Mouse (Mus musculus) lung, adult 2 months (tissue): ENCODE results near the gene Lyplal1.

Experiments
- CTCF ChIP-seq: fragments of 200-500 bp; IDR thresholded peaks from 2 replicates; pipeline ENCODE4 v1.5.1; 2011; ENCODE audit warnings: mild to moderate bottlenecking, low read length, control low read depth; ENCODE audit not compliant: insufficient read depth
- POLR2A ChIP-seq: fragments of 200-500 bp; IDR thresholded peaks from 2 replicates; pipeline ENCODE4 v1.6.1; 2011; ENCODE audit warnings: low read depth, mild to moderate bottlenecking, control low read depth, low read length, borderline replicate concordance; ENCODE audit errors: extremely low read depth

DNA sequence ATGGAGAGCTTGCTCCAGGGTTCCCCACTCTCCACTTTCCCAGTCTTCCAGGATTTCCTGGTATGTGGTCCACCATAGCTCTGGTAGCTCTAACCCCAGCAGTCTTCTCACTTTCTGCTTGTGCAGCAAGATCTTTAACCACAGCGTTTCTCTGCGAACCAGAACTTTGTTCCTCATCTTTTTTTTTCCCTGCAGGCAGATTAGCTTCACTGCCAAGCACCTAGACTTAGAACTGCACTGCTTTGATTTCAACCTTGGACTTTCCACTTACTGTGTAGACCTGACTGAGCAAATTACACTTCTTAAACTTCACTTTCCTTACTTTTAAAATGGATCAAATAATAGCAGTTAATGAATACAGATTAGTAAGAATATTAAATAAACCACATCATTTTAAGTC is 23.1 kb upstream of the Lyplal1 start:
- TF ChIP-seq CTCF (no peak), POLR2A (no peak)
